Mouse (Mus musculus) cerebellum, postnatal 4 days (tissue): ENCODE measurements around the gene A730015C16Rik.

Experiments
- DNase-seq, 2 experiments: peaks; one replicate each; pipeline ENCODE4 v3.0.0; 2022; ENCODE audit warnings: low spot score in 2 of 2, mixed read lengths in 1 of 2

Gene A730015C16Rik

GRCm38 (mm10) chr4:108830698-108831097 lies 17.7 kb downstream of the A730015C16Rik start:
- no peak for DNase-seq

GRCm38 (mm10) chr4:108826643-108827042 lies 21.8 kb downstream of the A730015C16Rik start:
- DNase-seq, result no peak

DNA sequence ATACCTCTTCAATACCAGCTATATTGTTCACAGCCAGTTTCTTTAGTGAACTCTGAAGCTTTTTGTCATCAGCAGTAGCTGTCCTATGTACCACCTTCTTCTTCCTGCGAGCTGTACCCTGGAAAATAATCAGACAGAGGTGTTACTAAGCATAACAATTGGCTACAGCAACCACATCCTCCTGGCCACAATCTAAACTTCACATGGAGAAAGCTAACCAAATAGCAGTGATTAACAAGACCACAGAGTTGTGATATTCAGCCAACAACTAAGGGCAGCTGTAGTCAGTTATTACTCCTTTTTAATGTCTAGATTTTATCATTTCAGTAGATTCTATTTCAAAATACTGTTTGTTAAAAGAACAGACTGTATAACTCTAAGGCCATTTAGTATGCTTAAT lies 22.3 kb downstream of the A730015C16Rik start:
- no peak for DNase-seq

- DNase-seq, result no peak
These were observed 22.7 kb downstream of the A730015C16Rik start for GRCm38 (mm10) chr4:108825677-108826076.

- DNase-seq, result no peak
These were observed 36.9 kb downstream of the A730015C16Rik start for GRCm38 (mm10) chr4:108811550-108811949.

- no peak for DNase-seq
These were observed 37.3 kb downstream of the A730015C16Rik start for GRCm38 (mm10) chr4:108811142-108811541.

- no peak for DNase-seq
These were observed 44.9 kb downstream of the A730015C16Rik start for GRCm38 (mm10) chr4:108803535-108803934.

GRCm38 (mm10) chr4:108798083-108798830 lies 50.2 kb downstream of the A730015C16Rik start:
- DNase-seq, result peak in 1 of 2 experiments; percentile 66
